Mouse (Mus musculus): ENCODE data around the gene Hist1h1a.

Hist1h1a gene

DNA sequence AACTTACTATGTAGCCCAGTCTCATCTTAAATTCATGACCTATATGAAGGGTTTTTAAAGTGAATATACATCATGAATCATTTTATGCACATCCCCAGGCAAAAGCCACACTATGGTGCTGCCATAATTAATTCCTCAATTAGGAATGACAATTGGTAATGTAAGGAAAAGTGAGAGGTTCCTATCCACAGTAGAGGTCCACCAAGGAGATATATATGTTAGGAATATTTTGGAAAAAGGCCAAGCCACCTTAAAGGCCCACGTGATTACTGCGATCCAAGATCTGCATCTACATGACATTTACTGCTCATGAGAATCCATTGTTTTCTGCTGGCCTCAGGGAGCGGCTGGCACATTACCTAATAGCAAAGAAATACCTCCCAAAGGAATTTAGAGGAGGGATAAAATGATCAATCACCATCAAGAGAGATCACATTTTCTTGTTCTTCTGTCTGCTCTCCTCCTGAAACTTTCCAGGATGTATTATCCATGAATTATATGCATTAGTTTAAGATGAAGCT, 4.2 kb upstream of the Hist1h1a start:
- in situ Hi-C loops (cut with MboI, MseI): loop anchor here (10.0 kb wide), 1 partner anchor 865 kb away; no protein-coding TSS in a partner anchor

DNA sequence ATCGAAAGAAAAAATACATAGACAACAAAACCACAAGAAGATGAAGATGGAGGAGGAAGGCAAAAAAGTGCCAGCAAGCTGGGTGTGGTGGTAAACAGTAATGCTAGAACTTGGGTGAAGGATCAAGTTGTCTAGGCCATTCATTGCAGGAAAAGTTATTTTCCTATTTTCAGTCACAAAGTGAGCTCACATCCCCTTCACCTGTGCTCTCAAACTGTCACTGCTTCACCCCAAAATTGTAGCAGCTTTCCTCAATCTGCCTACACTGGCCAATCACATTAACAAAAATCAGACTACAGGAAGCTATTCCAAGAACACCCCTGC, 3.6 kb upstream of the Hist1h1a start:
- in situ Hi-C loops (cut with MboI, MseI): loop anchor here (10.0 kb wide), 2 partner anchors 865 to 1715 kb away; partner anchors contain the start of genes Hist1h2ag, Hist1h2bj and Hist1h4i

DNA sequence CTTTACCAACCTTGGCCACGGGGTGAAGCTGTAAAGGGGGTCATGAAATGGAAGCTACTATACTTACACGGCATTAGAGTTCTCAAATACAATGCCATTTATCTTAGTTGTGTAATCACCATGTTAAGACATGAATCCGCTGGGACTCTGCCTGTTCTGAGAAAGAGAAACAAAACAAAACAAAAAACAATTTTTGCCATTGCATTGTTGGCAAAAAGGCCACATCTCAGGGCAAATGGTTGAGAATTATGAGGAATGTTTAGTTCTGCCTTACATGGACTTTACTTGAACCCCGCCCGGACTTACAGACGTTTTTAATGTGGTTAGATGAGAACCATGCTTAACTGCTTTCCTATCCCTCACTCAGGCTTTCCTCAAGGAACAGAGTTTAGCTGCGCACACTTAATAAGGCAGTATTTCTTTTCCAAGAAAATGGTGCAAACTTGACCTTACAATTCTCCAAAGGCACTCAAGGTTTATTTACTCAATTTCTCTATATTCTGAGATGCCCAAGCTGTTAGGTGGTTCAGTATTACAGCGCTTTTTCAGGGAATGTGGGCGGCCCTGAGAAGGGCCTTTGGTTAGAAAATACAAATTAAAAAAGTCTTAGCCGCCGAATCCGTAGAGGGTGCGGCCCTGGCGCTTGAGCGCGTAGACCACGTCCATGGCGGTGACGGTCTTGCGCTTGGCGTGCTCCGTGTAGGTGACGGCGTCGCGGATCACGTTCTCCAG, 3.1 kb upstream of the Hist1h1a start:
- in situ Hi-C loops (cut with MboI, MseI): loop anchor here (10.0 kb wide), 1 partner anchor 1716 kb away; the partner anchor contains the start of genes Hist1h2ag, Hist1h2bj and Hist1h4i

DNA sequence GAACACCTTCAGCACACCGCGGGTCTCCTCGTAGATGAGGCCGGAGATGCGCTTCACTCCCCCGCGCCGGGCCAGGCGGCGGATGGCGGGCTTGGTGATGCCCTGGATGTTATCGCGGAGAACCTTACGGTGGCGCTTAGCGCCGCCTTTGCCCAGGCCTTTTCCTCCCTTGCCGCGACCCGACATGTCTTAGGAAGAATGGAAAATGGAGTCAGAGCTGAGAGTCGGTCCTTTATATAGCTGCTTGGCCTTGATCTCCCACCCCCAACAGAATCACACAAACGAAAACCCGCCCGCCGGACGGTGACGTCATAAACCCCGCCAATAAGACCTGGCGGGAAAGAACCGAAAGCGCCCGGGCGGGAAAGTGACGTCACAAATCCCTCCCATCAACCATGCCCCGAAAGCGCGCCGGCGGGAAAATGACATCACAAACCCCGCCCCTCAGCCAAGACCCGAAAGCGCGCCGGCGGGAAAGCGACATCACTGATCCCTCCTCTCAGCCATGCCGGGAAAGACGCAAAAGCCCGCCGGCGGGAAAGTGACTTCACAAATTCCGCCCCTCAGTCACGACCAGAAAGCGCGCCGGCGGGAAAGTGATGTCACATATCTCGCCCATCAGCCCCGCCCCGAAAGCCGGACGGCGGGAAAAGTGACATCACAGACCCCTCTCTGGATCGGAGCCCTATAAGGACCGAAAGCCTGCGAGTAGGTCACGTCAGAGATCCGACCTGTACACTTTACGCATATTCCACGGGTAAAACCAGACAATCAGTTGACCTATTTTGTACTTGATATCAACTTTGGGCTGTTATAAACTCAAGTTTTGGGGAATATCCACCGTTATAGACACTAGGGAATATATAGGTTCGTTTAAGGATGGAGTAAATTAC, 2.2 kb upstream of the Hist1h1a start, which contains the start of gene Hist1h4a:
Hist1h4a (minus strand) TSS at position 259 of the 893 bp plus-strand sequence.
- in situ Hi-C loops (cut with MboI, MseI): loop anchor here (10.0 kb wide), 1 partner anchor 1716 kb away; the partner anchor contains the start of genes Hist1h2ag, Hist1h2bj and Hist1h4i

DNA sequence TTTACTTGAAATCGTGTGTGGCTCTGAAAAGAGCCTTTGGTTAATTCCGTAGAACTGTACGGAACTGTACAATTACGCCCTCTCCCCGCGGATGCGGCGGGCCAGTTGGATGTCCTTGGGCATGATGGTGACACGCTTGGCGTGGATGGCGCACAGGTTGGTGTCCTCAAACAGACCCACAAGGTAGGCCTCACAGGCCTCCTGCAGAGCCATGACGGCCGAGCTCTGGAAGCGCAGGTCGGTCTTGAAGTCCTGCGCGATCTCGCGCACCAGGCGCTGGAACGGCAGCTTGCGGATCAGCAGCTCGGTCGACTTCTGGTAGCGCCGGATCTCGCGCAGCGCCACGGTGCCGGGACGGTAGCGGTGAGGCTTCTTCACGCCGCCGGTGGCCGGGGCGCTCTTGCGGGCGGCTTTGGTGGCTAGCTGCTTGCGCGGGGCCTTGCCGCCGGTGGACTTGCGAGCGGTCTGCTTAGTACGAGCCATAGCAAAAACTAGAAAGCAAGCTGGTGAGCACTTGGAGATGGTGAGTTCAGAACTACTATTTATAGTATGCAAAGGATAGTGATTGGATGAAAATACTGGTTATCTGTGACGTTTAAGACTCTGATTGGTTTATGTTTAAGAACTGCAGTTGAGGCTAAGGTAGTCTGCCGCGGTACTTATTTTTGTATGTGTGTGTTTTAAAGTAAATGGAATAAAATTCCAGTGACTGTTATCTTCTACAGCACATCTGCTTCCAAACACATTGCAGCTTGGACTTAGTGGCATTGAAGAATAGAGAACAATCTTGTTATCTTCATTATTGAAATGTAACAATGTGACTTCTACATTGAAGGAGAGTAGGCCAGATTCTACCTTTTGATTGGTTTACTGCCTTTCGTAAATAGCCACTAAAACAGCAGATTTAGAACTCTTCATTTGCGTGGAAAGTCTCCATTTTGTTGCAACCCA, 1.3 kb upstream of the Hist1h1a start, which contains the start of gene Hist1h3a:
Hist1h3a (minus strand) TSS at position 516 of the 951 bp plus-strand sequence.
- in situ Hi-C loops (cut with MboI, MseI): loop anchor here (10.0 kb wide), 1 partner anchor 1717 kb away; the partner anchor contains the start of genes Hist1h2ag, Hist1h2bj and Hist1h4i

DNA sequence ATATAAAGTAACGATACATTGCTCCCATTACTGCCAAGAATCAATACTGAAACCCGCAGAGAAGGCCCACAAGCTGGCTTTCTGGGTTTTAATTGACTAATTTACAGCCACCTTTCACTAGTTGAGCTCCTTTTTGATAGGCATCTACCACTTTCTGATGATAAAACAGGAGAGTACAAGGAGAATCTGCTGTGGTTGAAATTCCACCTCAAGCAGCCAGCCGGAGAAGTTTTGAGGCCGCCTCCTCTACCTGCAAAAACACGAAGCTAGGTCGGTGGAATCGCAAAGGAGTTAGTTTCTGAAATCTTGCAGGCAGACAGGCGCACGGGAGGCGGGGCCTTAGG, 252 bp upstream of the Hist1h1a start:
- in situ Hi-C loops (cut with MboI, MseI): loop anchor here (10.0 kb wide), 1 partner anchor 1718 kb away; the partner anchor contains the start of genes Hist1h2ag, Hist1h2bj and Hist1h4i

DNA sequence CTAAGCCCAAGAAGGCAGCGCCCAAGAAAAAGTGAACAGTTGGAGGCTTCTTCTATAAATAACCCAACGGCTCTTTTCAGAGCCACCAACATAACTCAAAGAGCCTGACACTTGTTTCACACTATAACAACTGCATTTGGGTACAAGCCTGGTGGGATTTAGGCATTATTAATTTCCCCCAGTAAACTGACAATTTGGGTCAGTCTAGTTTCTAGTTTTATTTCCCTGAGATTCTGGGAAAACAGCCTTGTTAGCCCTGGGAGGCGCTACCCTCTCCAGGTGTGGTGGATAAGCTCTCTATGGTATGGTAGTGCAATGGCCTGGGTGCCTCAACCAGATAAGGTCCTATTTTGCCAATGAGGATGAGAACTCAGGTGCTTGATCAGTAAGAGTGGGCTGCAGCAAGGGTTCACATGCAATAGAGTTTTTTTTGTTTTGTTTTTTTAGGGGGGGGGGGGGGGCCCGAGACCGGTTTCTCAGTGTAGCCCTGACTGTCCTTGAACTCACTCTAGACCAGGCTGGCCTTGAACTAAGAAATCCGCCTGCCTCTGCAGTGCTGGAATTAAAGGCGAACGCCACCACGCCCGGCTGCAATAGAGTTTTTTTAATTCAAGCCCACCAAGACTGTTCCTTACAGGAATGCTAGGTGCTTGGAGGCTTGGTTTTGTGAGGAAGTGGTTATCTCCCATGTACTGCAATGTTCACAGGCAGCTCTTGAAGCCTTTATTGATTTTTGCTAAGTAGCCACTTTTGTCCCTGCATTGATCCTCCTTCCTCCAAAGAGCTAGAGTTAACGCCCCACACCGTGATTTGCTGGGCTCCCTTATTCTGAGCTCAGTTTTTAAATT, 1.1 kb downstream of the Hist1h1a start:
- in situ Hi-C loops (cut with MboI, MseI): loop anchor here (10.0 kb wide), 1 partner anchor 1720 kb away; the partner anchor contains the start of genes Hist1h2ag, Hist1h2bj and Hist1h4i

DNA sequence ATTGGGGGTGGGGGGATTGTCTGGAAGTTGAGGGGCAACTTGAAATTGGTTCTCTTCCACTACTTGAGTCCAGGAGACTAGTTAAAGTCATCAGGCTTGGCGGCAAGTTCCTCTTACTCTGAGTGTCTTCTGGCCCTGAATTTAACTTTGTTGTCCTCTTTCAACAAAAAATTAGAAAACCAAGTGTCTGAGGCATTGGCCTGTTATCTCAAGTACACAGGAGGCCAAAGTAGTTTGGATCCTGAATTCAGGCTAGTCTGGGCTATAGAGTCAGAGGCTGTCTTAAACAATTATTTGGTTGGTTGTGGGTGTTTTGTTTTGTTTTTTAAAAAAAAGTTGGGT, 1.7 kb downstream of the Hist1h1a start:
- in situ Hi-C loops (cut with MboI, MseI): loop anchor here (10.0 kb wide), 1 partner anchor 1720 kb away; the partner anchor contains the start of genes Hist1h2ag, Hist1h2bj and Hist1h4i

DNA sequence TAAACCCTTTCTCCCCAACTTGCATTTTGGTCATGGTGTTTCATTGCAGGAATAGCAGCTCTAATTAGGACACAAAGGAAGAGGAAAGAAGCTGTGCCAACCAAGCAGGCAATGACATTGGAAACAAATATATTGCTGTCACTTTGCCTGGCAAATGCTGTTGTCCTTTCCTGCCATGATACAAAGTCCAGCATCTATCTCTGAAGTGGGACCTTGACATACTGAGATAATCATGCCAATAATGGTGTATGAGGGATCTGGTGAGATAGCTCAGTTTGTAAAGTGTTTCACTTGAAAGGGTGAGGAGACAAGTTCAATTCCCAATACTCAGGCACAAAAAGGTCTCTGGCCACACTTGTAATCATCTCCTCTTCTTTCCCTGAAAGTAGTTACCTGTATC, 3.3 kb downstream of the Hist1h1a start:
- in situ Hi-C loops (cut with MboI, MseI): loop anchor here (10.0 kb wide), 1 partner anchor 1722 kb away; the partner anchor contains the start of genes Hist1h2ag, Hist1h2bj and Hist1h4i

DNA sequence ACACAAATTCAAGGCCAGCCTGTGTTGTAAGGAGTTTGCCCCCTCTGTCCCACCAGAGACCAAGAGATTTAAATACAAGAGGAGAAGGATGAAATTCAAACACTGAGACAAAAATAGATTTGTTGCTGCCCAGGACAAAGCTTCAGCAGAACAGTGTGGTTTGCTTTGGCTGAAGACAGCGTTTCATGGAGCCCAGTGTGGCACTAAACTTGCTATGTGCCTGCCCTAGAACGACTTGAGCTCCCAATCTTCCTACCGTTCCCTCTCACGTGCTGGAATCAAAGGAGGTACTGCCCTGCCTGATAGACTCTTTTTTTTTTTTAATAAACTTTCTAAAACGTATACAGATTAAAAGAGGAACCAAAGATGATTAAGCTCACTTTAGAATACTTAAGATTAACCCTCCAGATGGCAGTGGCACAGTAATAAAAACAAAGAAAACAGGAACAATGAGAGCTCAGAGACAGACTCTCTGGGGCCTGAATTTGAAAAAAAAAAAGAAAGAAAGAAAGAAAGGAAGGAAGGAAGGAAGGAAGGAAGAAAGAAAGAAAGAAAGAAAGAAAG, 5.5 kb downstream of the Hist1h1a start:
- in situ Hi-C loops (cut with MboI, MseI): loop anchor here (10.0 kb wide), 1 partner anchor 1724 kb away; the partner anchor contains the start of genes Hist1h2ag, Hist1h2bj and Hist1h4i

DNA sequence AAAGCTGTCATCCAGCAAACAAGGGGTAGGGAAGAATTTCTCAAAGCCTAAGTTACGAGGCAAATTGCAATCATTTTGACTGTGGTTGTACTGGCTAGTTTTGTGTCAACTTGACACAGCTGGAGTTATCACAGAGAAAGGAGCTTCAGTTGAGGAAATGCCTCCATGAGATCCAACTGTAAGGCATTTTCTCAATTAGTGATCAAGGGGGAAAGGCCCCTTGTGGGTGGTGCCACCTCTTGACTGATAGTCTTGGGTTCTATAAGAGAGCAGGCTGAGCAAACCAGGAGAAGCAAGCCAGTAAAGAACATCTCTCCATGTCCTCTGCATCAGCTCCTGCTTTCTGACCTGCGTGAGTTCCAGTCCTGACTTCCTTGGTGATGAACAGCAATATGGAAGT, 6.1 kb downstream of the Hist1h1a start, which contains the start of gene Trim38:
Trim38 (plus strand) TSS at position 301 of the 400 bp plus-strand sequence.
- in situ Hi-C loops (cut with MboI, MseI): loop anchor here (10.0 kb wide), 1 partner anchor 1725 kb away; the partner anchor contains the start of genes Hist1h2ag, Hist1h2bj and Hist1h4i

DNA sequence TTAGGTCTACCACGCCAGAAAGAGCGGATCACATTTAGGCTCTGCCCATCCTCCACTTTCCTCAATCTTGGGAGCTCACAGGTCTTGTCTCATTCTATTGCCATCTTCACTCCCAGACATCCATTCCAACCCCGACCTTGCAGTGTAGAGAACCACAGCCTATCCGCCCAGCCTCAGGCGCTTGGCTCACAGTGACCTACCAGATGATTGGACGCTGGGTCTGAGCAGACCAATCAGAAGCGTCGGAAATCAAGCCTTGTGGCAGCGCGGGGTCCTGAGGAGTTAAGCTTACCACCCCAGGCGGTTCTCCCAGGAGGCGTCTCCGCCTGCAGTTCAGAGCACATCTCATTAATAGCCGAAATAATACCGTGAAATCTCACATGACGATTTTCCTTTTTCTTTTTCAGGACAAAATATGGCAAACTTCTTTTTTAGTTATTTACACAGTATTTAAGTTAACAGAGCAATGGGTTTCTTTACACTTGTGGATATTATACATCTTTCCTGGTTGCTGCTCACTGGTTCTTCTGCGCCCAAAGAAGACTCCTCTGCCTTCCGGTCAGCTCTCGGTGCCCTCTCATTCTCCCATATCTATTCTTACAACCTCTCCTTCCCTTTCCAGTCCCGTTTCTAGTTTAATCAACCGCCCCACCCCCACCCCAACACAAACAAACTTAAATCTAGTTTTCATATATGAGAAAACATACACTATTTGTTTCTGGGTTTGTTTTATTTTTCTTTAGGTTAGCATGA, 9.3 kb downstream of the Hist1h1a start:
- in situ Hi-C loops (cut with MboI, MseI): no loop called here

DNA sequence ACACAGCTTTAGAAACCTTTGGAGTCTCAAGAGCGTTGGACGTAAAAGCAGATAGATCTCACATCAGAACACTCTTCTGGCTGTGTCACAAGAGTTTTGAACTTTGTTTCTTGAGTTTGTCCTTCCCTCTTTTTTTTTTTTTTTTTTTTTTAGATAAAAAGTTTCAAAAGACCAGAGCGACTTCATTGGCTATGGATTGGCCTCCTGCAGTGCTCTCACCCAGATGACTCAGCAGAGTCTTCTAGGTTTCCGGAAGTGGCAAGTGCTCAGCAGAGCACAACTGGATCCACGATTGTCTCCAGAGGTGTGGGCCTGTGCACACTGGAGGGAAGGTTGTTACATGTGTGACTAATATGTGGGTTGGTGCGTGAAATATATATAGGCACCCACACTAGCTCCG, 14.9 kb downstream of the Hist1h1a start:
- in situ Hi-C loops (cut with MboI, MseI): no loop called here

DNA sequence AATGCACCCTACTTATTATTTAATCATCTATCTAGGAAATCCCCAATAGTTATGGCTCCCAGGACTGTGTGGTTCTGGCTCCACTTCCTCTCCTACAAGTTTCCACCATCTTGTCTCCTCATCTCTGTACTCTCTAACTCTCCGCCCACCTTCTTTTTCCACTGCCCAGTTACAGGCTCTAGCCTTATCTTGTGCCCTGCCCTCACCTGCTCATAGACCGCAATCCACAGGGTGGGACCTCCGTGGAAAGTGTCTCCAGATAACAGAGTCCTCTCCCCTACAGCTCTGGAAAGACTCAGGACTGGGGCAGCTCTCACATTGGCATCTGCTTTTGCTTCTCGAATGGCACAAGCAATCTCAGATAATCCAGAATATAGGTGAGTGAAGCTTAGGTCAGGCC, 15.6 kb downstream of the Hist1h1a start:
- in situ Hi-C loops (cut with MboI, MseI): no loop called here

DNA sequence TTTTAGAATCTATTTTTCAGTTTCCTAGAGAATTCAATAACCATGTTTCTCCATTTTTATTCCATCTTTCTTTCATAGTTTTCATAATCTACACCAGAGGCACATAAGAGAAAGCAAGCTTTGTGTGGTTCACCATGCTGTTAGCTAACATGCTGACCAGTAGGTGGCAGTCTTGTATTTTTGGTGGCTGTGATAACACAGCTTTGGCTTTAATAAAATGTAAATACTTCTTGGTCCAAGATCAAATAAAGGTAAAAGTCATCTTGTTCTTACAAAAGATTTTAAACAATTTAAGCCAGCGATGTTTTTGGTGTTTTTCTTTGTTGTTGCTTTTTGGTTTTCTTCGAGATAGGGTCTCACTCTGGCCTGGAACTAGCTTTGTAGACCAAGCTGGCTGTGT, 29.1 kb downstream of the Hist1h1a start:
- in situ Hi-C loops (cut with MboI, MseI): no loop called here

DNA sequence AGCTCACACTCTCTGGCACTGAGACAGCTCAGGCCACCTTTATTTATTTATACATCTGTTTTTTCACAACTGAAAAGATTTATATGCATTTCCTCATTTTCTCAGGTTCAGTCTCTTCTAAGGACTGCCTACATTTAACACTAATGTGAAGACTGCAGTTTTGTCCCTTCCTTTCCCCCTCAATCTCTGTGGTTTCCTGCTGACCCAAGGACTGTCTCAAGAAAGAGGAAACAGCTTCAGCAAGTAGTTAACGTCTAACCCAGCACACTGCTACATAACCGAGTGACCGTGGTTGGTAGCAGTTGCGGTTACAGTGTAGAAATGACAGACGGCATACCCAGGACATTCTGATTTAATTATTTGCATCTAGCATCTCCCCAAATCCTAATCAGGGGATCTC, 35.9 kb downstream of the Hist1h1a start:
- in situ Hi-C loops (cut with MboI, MseI): no loop called here

DNA sequence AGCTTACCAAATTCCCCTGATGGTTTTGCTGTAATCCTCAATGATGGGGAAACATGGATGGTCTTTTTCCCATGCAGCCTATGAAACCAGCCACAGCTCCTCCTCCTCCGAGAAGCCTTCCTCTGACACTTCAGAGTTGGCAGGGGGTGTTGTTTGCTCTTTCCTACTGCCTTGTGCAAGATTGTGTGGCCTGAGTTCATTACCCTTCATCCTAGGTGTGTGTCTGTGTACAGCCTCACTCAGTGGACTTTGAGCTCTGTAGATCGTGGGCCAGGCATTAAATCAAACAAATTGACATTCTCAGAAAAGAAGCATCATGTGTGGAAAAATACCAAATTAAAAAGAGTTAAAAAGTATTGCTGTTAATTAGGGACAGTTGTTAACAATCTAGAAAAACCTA, 41.1 kb downstream of the Hist1h1a start:
- in situ Hi-C loops (cut with MboI, MseI): no loop called here

DNA sequence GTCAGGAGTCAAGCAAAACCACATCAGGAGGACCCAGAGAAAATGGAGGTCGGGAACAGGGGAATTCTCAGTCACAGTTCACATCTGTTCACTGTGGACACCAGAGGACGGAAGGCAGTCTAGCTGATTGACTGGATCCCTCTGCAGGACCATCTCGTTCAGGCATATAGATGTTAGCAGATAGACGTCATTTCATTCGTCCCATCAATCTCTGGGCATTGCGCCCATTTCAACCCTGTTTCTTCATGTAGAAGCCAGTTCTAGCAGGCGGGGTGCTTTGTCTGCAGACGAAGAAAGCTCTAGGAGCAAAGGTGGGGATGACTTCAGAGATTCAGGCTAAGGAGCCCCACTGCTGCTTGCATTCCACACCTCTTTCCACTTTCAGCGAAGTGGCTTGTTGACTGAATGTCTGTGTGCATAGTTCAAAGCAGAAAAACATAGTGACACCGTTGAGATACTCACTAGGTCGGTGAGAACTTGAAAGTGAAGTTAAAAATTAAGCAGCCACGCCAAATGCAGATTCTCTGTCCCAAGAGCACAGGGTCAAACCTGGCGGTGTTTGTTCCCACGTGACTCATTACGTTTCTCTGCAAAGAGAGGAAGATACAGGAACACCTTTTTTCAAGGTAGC, 43.1 kb downstream of the Hist1h1a start, which contains the start of gene Slc17a2:
Slc17a2 (plus strand) TSS at position 572 of the 631 bp plus-strand sequence.
- in situ Hi-C loops (cut with MboI, MseI): no loop called here

Data from T-helper 2 cell (primary cell).